Mouse (Mus musculus): ENCODE data around the gene Sprr2e.

The Sprr2e gene

DNA sequence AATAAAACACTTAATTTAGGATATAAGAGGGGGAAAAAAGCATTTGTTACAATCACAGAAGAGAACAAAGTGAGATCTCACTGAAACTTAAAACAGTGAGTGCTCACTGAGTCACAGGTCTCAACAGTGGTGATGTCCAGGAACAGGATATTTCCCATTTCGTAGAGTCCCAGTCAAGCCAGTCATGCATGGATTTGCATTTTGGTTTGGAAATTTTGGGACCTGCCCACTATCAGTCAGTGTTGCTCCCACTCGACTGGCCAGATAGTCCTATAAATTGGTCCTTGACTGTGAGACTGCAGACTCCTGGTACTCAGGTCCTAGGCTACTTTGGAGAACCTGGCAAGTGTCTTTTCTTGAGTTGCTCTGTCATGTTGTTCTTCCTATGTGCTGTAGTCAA is at the start of gene Sprr2e:
Gene Sprr2e, plus strand, starts transcription at position 301 of the 400 bp plus-strand sequence.
- DNase-seq (ENCODE audit: low spot score in 2 of 2) = no peak

DNA sequence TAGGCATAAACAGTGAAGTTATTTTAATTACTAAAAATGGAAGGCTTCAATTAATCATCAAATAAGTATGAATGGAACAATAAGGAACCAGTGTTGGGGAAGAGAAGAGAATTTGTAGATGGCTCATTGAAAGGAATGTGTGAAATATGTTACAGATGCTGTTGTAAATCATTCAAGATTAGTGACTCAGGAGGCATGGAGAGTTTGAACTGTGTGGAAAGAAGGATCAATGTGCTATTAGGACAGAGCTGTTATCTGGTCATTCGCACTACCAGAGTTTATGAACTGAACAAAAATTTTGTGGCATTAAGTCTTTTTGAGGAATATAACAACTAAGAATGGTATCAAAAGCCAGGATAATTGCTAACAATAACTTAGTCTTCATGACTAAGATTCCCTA is 44.5 kb upstream of the Sprr2e start:
- no peak for DNase-seq (ENCODE audit: low spot score in 2 of 2)

DNA sequence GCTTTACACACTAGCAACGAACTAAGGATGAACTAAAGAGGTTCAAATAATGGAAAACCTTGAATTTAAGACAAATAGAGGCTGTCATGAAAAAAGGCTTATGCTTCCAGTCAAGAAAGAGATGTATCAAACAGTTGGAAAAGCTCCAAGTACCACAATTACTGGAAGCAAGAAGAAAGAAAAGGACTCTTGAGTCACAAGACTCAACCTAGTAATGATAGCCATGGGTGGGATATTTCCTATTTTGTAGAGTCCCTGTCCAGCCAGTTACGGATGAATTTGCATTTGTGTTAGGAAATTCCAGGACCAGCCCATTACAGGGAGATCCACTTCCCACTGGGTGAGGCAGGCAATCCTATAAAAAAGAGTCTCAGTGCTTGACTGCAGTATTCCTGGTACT is 35.6 kb upstream of the Sprr2e start, which contains the start of gene Sprr2b:
Gene Sprr2b, plus strand, starts transcription at position 301 of the 400 bp plus-strand sequence.
- no peak for DNase-seq (ENCODE audit: low spot score in 2 of 2)

DNA sequence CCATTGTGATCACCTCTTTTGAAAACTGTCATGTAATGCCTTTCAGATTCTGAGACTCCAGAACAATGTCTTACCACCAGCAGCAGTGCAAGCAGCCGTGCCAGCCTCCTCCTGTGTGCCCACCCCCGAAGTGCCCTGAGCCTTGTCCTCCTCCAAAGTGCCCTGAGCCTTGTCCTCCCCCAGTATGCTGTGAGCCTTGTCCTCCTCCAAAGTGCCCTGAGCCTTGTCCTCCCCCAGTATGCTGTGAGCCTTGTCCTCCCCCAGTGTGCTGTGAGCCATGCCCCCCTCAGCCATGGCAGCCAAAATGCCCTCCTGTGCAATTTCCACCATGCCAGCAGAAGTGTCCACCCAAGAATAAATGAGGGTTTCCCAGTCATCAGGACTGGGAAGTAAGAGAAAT is 34.6 kb upstream of the Sprr2e start:
- DNase-seq (ENCODE audit: low spot score in 2 of 2) = no peak

DNA sequence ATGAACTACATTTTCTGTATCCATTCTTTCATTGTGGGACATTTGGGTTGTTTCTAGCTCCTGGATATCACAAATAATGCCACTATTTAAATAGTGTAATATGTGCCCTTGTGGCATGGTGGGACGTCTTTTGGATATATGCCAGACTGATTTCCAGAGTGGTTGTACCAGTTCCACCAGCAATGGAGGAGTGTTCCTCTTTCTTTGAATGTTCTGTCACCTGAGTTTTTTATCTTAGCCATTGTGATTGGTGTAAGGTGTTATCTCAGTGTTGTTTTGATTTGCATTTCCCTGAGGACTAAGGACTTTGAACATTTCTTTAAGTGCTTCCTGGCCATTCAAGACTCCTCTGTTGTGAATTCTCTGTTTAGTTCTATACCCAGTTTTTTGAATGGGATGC is 15.7 kb upstream of the Sprr2e start:
- DNase-seq (ENCODE audit: low spot score in 2 of 2) = no peak

DNA sequence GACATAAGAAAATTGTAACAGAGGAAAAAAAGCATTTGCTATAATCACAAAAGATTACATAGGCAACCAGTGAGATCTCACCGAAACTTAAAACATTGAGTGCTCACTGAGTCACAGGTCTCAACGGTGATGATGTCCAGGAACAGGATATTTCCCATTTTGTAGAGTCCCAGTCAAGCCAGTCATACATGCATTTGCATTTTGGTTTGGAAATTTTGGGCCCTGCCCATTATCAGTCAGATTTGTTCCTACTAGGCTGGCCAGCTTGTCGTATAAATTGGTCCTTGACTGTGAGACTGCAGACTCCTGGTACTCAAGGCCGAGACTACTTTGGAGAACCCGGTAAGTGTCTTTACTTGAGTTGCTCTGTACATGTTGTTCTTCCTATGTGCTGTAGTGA is 13.1 kb upstream of the Sprr2e start, which contains the start of gene Sprr2d:
Gene Sprr2d, plus strand, starts transcription at position 301 of the 400 bp plus-strand sequence.
- DNase-seq (ENCODE audit: low spot score in 2 of 2) = no peak

DNA sequence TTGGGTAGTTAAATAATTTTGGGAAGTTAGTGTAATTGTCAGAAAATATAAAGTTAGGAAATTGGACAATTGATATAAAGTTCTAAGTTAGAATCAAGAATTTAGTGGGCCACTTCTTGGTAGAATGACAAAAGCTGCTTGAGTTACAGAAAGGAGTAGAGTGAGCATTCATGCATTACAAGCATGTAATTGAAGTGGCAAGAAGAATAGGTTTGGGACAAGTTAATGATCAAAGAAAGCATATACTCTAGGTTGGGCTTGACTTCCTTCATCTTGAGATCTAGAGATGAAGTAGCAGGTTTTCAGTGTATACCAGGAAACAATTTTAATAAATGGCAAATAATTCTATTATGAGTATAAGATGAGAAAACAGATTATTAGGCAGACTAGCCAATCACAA is 9.7 kb downstream of the Sprr2e start:
- DNase-seq (ENCODE audit: low spot score in 2 of 2) = no peak

DNA sequence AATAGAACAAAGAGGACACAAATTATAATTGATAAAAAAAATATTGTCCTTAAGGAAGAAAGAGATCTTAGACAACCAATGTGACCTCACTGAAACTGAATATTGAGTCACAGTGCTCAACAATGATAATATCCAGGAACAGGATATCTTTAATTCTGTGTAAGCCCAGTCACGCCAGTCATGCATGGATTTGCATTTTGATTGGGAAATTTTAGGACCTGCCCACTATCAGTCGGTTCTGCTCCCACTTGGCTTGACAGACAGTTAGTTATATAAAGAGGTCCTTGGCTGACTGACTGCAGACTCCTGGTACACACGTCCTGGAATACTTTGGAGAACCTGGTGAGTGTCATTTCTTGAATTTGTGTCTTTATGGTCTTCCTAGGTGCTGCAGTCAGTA is 12.9 kb downstream of the Sprr2e start, which contains the start of gene Sprr2f:
Gene Sprr2f, plus strand, starts transcription at position 301 of the 400 bp plus-strand sequence.
- DNase-seq (ENCODE audit: low spot score in 2 of 2) = no peak

DNA sequence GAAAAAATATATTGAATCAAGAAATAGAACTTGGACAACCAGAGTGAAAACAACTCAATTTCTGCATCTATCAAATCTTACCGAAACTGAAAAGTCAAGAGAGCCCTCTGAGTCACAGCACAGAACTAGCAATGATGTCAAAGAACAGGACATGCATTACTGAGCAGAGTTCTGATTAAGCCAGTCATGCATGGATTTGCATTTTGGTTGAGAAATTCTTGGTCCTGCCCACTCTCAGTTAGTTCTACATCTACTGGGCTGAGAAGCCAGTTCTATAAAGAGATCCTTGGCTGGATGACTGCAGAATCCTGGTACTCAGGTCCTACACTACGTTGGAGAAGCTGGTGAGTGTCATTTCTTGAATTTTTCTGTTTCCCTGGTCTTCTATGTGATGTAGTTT is 21.7 kb downstream of the Sprr2e start:
- DNase-seq (ENCODE audit: low spot score in 2 of 2) = no peak

DNA sequence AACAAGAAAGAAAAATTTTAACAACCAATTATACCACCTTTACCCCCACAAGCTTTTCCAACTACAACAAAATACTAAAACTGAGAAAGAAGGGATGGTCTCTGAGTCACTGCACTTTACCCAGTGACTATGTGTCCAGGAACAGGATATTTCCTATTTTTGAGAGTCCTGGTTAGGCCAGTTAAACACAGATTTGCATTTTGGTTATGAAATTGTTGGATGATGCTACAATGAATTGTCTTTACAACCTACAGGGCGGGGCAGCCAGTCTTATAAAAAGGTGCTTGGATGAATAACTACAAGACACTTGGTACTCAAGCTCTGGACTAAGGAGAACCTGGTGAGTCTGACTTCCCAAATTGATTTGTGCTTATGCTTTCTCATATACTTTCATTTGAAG is 33.4 kb downstream of the Sprr2e start, which contains the start of gene Sprr2h:
Gene Sprr2h, plus strand, starts transcription at position 301 of the 400 bp plus-strand sequence.
- DNase-seq (ENCODE audit: low spot score in 2 of 2) = no peak

DNA sequence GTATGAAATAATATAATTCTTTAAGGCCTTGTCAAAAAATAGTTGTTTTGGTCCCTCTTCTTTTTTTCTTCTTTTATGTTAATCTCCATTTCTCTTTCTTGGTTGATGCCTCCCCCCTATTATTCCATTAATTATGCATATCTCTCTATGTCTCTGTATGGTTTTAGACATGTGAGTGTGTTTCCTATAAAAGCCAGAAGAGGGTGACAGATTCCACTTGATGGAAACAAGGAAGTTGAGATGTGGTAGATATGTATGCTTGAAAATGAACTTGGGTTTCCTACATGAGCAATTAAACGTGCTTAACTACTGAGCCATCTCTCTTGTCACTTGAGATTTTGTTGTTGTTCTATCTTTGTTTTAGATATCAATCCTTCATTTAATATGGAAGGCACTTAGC is 42.4 kb downstream of the Sprr2e start:
- DNase-seq (ENCODE audit: low spot score in 2 of 2) = no peak
